Mouse (Mus musculus) kidney, adult 11 months (tissue): ENCODE data around the gene Dchs2.
A peak's percentile ranks its signal among the peaks of the same experiment; 100 is the strongest.

Experiments used
- DNase-seq: peaks from one replicate; pipeline ENCODE4 v3.0.0; 2022

The Dchs2 gene

DNA sequence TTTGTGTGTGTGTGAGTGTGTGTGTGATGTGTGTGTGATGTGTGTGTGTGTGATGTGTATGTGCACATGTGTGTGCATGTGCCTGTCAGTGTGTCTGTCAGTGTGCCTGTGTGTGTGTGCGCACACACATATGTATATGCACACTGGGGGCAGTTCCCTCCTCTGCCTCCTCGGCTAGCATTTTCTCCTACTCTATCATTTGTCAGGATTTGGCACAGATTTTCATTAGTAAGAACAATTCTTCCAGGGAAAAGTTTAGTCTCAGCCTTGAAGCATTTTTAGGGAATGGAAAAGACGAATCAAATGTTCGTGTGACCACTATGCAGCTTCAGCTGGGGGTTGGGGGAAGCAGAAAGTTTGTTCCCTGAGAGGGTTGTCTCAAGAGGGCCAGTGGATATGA is 28.4 kb downstream of the Dchs2 start:
- no peak for DNase-seq

DNA sequence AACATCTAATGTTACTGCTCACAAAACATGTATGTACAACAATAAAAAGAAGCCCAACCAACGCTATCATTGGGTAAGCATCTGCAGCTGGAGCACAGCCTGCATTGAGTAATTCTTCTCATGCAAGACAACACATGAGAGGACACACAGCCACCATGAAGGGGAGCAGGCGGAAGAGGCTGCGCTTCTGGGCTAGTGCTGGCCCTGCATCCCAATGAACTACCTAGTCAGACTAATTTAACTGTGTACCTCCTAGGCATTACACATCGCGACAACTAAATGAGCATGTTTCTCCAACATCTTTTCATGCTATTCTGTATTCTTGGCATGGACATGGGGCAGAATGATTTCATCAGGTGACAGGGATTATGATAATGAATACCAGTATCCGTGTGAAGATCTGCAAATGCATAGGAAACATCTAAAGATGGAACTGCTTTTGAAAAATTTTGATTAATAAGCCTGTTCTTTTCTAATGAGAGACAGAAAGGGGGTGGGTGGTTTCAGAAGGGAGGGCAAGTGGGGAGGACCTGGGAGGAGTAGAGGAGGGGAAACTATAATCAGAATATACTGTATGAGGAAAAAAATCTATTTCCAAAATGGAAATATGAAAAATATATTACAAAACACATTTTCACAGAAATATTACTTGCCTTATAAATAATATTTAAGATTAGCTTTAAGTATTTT is 33.9 kb downstream of the Dchs2 start:
- DNase-seq = no peak

DNA sequence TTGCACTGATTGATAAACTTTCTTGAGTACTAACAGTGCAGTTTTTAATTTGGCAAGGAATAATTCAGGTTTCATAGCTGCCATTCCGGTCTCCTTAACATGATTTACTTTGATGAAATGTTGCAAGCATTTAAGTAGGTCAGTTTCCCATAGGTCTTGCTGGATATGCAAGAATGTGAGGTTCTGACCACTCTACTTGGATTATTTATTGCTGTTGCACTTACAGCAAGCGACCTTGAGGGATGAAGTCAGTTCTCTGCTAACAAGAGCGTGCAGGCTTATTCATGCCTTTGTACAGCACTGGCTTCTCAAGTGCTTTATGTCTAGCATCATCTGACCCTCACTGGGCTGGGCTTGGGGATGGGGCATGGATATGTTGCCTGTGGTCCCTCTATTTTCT is 35.9 kb downstream of the Dchs2 start:
- no peak for DNase-seq

DNA sequence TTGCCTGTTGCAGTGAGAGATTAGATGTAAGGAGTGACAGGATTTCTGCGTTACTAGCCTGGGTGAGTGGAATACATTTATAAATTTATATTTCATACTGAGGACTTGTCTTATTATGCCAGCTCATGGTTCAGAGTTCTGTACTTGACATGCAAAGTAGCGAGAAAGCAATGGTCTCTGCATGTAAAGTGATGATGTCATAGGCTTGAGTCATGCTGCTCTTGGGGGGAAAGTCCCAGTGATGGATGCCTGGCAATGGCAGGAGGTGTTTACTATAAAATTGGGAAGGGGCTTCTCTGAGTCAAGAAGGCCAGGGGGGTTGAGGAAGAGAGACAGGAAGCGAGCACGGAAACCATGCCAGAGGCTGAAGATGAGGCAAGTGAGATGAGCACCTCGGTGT is 57.8 kb downstream of the Dchs2 start:
- DNase-seq = no peak

DNA sequence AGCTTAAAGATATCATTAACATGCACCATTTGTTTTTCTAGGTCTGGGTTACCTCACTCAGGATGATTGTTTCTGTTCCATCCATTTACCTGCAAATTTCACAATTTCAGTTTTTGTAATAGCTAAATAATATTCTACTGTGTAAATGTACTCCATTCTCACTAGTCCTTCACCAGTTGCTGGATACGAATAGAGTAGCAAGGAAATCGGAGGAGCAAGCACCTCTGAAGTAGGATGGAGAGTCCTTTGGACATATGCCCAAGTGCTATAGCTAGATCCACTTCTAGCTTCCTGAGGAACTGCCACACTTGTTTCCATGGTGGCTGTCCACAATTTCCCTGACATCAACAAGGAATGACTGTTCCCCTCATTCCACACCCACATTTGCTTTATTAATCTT is 63.5 kb downstream of the Dchs2 start:
- no peak for DNase-seq

GRCm38 (mm10) chr3:83192401-83192800 is 64.7 kb downstream of the Dchs2 start:
- no peak for DNase-seq

DNA sequence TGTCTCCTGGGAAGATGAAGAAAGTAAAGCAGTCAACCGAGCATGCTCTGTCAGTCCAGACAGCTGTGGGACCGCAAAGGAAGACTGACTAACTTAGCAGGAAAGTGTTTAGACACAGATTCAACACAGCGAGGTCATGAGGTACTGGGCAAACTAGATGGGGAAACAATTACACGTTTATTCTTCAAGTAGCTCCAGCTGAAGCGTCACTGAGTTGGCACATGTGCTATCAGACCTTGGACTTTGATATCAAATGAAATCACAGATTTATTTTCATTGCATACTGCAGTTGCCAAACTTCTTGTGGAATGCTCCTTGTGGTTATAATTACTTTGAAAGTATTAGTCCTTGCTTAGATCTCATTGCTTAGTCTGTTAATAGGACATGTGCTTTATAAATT is 67.2 kb downstream of the Dchs2 start:
- no peak for DNase-seq

- DNase-seq = no peak
Measured at GRCm38 (mm10) chr3:83201286-83201980, 73.7 kb downstream of the Dchs2 start.

GRCm38 (mm10) chr3:83205073-83205668 is 77.4 kb downstream of the Dchs2 start:
- DNase-seq = no peak

- DNase-seq = peak; percentile 6
Measured at GRCm38 (mm10) chr3:83209646-83210045, 81.9 kb downstream of the Dchs2 start.

- no peak for DNase-seq
Measured at GRCm38 (mm10) chr3:83210210-83210609, 82.5 kb downstream of the Dchs2 start.

GRCm38 (mm10) chr3:83211939-83212338 is 84.2 kb downstream of the Dchs2 start:
- DNase-seq = no peak

- no peak for DNase-seq
Measured at GRCm38 (mm10) chr3:83212578-83212977, 84.8 kb downstream of the Dchs2 start.

DNA sequence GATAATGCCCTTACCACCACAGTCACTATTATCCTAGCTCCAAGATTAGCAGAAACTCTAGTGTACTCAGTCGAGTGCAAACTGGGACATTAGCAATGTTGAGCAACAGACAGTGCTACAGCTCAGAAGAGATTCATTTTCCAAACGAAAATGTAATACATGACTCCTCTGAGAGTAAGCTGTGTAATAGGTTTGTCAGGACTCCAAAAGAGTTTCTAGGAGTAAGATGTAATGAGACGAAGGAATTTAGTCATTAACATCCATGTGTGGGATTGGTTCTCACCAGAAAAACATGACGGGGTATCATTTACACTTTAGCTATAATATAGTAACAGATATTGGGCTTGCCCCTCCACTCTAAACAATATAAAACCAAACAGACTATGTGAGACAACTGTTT is 90.3 kb downstream of the Dchs2 start:
- DNase-seq = no peak

GRCm38 (mm10) chr3:83220101-83220500 is 92.4 kb downstream of the Dchs2 start:
- no peak for DNase-seq

DNA sequence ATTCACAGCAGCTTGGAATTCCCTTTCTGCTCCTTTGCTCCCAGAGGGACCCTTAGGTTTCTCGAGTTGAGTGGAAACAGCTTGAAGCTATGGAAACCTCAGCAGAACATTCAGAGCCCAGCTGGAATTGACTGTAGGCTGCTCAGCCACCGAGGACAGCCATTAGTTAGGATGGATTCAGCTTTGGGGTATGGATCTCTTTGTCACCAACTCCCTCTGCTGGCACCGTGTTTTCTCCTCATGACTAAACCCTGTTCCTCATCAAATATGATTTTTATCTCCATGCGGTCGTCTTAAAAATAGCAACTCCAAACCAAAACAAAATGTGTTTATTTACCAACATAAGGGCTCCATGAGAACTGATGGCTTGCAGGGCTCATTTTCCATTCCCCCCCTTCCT is 94.4 kb downstream of the Dchs2 start:
- DNase-seq = no peak

GRCm38 (mm10) chr3:83228383-83228782 is 100.6 kb downstream of the Dchs2 start:
- no peak for DNase-seq

DNA sequence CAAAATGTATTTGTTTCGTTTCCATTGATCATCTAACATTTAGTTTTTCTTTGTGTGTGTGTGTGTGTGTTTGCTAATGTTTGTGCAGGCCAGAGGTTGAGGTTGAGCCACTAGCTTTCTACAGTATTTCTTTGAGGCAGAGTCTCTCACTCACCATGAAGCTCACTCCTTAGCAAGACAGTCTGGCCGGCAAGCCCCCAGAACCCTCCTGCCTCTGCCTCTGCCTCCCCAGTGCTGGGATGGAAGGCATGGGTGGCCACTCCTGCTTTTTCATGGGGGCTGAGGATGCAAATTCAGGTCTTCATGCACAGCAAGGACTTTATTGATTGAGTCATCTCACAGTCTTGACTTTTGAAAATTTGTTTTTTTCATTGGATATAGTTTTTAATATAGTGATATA is 102.6 kb downstream of the Dchs2 start:
- DNase-seq = no peak

DNA sequence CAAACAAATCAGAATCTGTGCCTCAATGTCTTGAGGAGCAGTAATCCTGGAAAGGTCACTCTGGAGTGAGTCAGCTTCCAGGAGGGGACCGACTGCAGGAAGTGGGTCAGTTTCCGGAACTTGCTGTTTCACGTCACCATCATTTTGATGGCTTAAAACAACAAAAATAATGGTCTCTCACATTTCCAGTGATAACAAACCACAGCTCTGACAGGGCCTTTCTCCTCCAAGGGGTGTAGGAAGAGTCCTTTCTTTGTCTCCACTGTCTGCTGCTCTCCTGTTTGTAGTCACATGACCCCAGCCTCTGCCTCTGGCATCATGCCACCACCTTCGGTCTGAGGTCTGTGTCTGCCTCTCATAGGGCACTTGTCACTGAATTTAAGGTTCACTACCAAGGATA is 106.7 kb downstream of the Dchs2 start:
- DNase-seq = no peak

GRCm38 (mm10) chr3:83235061-83235460 is 107.3 kb downstream of the Dchs2 start:
- DNase-seq = no peak

GRCm38 (mm10) chr3:83246536-83246935 is 118.8 kb downstream of the Dchs2 start:
- DNase-seq = no peak

DNA sequence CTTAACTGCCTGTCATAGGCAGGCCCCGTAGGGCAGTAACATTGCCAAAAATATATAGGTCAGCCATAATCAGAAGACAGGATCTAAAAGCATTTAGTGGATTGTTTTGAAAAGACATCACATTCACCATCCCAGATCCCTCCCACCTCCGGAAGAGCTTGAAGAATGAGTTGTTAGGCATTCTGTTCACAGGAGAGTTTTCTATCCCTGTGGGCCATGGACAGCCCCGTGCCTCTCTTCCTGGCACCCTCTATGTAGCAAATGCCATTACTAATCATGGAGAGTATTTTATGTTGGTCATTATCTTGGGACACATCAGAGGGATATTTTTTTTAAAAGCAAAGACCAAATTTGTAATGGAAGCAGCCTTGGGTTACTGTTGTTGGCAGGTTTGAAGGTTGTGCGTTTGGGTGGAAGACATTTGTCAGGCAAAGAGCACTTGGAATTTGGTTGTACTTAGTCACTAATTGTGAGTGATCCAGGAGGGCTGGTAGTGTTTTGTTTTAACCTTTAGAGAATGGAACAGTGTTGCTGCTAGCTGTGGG is 122.3 kb downstream of the Dchs2 start:
- no peak for DNase-seq

DNA sequence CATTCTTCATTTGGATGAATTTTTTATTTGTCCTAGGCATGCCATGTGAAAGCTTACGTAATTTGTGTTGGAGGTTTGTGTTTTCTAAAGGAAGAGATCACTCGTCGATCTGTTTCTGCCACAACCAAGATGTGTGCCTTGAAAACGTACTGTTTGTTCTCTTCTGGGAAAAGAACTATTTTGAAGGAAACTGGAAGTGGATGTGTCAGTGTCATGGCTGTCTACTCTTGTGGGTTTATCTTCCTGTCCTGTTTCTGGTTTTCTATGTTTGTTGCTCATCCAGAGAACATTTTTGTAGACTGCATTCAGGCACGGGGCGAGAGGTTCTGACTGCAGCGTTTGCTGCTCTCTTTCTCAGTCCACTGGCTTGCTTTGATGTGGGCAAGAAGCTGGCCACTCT is 124.2 kb downstream of the Dchs2 start:
- no peak for DNase-seq

- DNase-seq = no peak
Measured at GRCm38 (mm10) chr3:83259421-83259820, 131.7 kb downstream of the Dchs2 start.
